Mouse (Mus musculus) kidney, postnatal 14 days (tissue): ENCODE measurements around the gene Lrrc23.

Experiments
- DNase-seq: peaks from one replicate; pipeline ENCODE4 v3.0.0; 2022; ENCODE audit warnings: mixed read lengths

Lrrc23 gene

GRCm38 (mm10) chr6:124740211-124740887 lies 39.2 kb downstream of the Lrrc23 start:
- peak; percentile 63 for DNase-seq

- no peak for DNase-seq
These were observed 40.2 kb downstream of the Lrrc23 start for GRCm38 (mm10) chr6:124739231-124739796.

GRCm38 (mm10) chr6:124738511-124739023 lies 41.0 kb downstream of the Lrrc23 start, which contains the start of gene Ptpn6:
Gene Ptpn6, minus strand, starts transcription at chr6:124738714.
- peak; percentile 93 for DNase-seq

- no peak for DNase-seq
These were observed 42.5 kb downstream of the Lrrc23 start for GRCm38 (mm10) chr6:124737040-124737439.

- DNase-seq, result no peak
These were observed 45.1 kb downstream of the Lrrc23 start for GRCm38 (mm10) chr6:124734417-124734816.

- no peak for DNase-seq
These were observed 46.8 kb downstream of the Lrrc23 start for GRCm38 (mm10) chr6:124732476-124733370.

GRCm38 (mm10) chr6:124731038-124731437 lies 48.5 kb downstream of the Lrrc23 start:
- no peak for DNase-seq

GRCm38 (mm10) chr6:124729850-124730705 lies 49.4 kb downstream of the Lrrc23 start:
- no peak for DNase-seq

- no peak for DNase-seq
These were observed 50.9 kb downstream of the Lrrc23 start for GRCm38 (mm10) chr6:124728621-124729020.

- DNase-seq, result no peak
These were observed 55.1 kb downstream of the Lrrc23 start for GRCm38 (mm10) chr6:124724472-124724871.

GRCm38 (mm10) chr6:124723541-124723940 lies 56.0 kb downstream of the Lrrc23 start:
- DNase-seq, result no peak

GRCm38 (mm10) chr6:124722876-124723473 lies 56.6 kb downstream of the Lrrc23 start:
- DNase-seq, result no peak

GRCm38 (mm10) chr6:124720904-124721303 lies 58.6 kb downstream of the Lrrc23 start:
- no peak for DNase-seq
